Mouse (Mus musculus) kidney, postnatal 4 days (tissue): ENCODE data around the gene Plcl2.

Experiments
- DNase-seq, 2 experiments: peaks; one replicate each; pipeline ENCODE4 v3.0.0; 2021; ENCODE audit warnings: mixed read lengths in 2 of 2

Gene Plcl2

DNA sequence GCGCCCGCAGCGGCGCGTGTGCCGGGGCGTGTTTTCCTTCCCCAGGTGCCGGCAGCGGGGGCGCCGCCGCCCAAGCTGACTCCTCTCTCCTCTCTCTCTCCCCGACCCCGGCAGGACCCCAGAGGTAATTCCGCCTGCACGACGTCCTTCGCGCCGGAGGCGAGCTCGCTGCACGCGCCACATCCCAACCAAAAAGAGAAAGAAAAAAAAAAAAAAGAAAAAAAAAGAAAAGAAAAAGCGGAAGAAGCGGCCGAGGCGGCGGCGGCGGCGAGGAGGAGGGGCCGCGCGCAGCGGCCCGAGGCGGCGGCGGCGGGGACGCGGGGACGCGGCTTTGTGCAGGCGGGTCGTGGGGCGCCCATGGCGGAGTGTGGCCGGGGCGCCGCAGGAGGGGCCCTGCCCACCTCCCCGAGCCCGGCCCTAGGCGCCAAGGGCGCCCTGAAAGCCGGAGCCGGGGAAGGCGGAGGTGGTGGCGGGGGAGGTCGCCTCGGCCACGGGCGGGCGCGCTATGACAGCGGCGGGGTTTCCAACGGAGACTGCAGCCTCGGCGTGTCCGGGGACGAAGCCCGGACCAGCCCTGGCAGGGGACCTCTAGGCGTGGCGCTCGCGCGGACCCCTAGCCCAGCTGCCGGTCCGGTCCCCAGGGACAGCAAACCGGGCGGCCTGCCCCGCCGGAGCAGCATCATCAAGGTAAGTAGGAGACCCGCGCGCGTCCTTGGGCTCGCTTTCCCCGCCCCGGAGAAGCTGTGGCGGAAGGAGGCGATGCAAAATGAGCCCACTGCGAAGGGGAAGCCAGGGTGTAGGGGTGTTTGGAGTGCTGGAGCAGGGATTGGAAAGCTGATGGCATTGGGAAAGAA is at the start of gene Plcl2:
Gene Plcl2, plus strand, starts transcription at position 153 of the 854 bp plus-strand sequence.
- peak; percentile 63 to 77 for DNase-seq

DNA sequence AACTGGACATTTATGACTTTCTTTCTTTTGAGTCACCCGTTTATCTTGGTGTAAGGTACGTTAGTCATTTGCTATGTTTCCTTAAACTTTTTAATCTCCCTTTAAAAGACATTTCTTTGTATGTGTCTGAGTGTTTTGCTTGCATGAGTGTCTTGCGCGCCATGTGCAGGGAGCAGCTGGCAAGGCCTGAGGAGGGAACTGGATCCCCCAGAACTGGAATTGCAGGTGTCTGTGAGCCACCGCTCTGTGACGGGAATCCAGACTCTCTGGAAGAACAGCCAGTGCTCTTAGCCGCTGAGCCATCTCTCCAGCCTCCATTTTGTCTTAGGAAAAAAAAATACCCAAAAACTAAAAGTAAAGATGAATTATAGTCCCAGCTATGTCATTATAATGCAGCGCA is 48.9 kb upstream of the Plcl2 start:
- DNase-seq, result no peak

DNA sequence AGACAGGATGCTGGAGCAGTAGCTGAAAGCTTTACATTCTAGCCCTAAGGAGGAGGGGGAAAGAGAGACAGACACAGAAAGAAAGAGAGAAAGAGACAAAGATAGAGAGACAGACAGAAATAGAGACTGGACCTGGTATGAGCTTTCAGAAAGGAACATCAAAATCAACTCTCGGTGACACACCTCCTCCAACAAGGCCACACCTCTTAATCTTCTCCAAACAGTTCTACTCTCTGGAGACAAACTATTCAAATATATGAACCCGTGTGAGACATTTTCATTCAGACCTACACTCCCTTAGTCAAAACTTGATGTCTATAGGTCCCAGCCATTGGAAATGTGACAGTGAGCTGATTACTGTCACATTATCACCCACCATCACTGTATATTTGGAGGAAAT is 41.8 kb upstream of the Plcl2 start:
- DNase-seq, result no peak

DNA sequence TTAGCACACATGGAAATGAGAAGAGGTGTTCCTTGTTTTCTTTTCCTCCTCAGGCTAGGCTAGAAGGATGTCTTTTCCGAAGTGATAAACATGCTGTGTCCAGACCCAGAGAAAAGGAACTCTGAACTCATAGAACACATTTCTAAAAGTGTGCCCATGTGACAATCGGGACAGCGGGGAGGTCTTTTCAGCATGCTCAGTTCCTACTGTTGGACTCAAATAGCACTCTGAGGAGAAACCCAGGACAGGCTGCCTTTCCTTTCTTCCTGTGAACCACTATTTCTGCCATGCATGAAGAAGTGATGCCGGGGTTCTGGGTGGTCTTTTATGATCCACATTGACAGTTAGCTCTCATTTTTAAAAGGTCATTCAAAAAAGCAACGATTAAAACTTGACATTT is 40.1 kb upstream of the Plcl2 start:
- DNase-seq, result no peak

DNA sequence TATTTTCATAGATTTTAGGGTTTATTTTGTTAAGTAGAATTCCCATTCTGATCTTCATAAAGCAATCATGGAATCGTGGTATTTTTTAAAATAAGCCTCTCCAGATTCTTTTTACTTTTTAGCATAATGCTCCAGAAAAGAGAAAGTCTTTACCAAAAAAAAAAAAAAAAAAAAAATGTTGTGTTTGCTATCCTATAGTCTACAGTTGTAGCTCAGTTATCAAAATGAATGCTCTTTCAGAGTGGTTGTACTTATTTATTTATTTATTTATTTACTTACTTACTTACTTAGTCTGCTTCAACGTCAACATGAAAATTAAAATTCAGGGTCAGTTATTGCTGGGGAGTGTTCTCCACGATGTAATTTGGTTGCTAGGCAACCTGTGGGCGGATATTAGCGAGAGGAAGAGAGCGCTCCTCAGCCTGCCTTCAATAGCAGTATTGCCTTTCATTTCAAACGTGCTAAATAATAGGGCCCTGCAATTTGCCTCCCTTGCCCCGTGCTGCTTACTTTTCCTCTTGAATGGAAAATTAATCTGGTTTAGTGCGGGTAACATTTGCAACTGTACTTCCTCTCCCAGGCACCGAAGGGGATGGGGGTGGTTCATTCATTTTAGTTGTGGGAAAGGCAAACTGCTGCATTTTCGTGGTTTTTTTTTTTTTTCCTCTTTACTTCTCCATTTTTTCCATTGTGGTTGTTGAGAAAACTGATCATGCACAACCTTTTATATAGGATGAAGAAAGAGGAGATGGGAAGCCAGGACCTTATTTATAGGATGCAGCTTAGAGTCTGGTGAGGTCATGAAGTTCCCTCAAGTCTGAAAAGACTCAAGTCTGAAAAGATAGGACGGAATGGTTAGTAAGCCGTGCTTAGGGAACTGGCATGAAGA is 39.4 kb upstream of the Plcl2 start:
- peak; percentile 11 to 40 for DNase-seq

DNA sequence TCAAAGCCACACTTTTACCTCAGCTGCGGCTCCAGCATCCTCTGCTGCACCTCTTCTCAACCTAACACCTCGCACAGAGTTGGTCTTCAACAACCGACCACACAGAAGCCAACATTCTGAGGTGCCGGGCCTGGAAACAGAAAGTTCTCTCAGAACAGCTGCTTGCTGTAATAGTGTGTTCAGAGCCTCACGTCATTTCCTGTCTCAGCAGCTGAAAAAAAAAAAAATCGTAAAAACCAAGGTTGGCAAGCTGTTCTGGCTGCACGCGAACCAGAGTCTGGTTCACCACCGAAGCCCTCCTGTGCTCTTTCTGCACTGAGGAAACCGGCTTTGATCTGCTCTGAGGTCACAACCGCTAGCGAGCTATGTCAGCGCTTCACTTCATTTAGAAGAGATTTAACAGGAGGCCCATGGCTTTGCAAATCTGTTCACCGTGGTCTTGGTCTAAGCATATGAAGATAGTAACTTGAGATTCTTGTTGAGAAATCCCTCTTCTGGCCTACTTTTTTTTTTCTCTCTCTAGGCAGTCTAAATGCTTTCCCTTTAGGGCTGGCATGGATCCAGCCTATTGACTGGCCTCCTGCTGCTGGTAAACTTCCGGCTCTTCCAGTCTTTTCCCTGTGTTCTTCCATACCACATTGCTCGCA is 38.6 kb upstream of the Plcl2 start:
- peak; percentile 43 to 61 for DNase-seq

DNA sequence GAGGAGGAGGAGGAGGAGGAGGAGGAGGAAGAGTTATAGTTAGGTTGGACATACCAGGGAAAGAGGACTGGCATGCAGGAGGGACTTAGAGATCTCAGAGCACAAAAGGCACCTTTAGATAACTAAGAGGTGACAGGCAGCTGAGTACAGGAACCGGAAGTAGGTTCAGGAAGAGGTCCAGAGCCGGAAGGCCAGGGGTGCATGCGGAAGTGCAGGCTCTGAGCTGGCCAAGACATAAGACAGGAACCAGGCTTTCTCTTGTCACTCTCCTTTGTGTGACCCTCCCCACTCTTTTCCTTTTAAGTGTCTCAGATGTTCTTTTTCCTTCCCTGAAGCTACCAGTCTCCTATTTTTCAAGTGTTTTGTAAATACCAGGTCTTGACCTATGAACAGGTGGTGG is 38.0 kb upstream of the Plcl2 start:
- DNase-seq, result peak; percentile 25 to 56

DNA sequence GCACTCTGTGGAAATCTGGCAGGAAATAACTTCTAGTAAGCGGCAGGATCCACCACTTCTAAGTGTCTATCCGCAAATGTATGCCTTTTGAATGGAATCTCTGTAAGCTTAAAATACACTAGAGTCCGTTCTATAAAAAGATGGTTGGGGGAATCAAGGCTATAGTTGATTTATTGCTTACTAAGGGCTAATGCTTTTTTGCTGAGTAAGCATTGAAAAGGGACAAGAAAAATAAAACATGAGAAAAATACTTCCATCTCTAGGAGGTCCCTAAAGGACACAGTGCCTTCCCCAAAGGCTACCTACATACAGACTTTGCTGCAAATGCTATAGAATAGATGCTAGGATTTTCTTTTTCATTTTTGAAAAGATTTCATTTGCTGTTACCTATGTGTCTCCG is 31.9 kb upstream of the Plcl2 start:
- DNase-seq, result no peak

DNA sequence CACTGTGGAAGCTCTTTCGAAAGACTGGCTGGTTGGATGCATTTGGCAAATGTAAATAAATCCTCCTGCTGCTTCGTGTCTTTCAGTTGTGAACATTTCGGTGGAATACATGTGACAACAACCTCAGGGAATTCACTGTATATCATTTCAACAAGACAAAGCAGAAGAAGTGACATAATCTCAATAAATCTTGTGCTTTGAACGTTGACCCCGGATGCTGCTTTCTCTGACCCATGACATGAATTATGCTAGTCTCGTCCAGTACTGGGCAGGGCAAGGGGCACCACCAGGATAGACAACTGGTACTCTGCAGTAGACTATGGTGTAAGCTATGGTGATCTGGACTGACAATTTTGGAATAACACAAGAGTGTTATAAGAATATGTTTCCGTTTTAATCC is 28.3 kb upstream of the Plcl2 start:
- no peak for DNase-seq

DNA sequence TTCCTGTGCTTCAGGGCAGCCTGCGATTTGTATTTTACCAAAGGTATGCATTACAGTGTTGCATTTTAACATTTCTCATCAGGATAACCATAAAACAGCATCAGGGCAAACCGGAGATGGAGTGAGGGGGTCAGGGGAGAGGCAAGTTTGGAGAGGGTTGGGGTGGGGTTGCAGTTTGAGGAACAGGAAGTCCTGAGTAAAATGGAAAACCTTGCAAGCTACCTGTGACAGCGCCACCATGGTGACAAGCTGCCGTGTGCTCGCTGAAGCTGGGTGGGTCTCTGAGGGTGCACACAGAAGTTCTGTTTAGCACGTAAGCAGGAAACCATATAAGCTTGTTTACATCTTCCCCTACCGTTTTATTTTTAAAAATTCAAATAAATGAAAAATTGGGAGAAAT is 25.5 kb upstream of the Plcl2 start:
- no peak for DNase-seq

DNA sequence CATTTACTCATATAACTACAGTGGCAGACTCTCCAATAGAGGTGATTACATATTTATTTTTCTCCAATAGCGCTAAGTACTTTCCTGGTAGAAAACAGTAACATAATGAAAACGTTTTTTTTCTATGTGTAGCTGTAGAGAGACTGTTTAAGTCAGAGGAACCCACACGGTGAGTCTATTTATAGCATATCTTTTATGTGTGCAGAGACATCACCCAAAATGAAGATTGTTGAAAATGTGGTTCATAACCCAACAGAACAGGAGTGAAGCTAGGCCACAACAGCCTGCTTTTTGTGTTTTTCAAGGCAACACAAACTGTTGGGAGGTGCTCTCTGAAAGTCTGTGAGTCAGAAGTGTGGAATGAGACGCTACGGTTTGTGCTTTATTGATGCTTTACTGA is 24.2 kb upstream of the Plcl2 start:
- no peak for DNase-seq

DNA sequence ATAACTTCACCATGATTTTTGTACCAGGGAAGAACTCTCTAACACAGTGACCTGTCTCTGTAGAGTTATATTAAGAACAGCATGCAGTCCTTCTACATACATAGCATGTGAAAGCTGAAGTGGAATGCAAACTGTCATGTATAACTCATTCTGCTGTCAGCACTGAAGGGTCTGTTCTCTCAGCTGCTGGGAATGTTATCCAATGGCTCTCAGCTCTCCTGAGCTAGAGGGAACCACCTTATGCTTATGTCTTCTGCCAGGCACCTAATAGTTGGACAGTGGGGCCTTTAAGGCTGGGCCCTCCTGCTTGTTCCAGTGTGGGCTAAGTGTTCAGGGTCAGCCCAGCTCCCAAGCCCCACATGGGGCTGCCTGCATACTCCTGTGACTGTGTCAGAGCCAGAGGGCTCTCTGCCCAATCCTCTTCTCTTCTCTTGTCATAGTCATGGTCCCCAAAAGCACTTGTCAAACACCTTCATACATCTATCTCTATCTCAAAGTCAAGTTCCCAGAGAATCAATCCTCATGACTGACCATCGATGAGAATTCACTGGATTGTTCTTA is 22.1 kb upstream of the Plcl2 start:
- no peak for DNase-seq

DNA sequence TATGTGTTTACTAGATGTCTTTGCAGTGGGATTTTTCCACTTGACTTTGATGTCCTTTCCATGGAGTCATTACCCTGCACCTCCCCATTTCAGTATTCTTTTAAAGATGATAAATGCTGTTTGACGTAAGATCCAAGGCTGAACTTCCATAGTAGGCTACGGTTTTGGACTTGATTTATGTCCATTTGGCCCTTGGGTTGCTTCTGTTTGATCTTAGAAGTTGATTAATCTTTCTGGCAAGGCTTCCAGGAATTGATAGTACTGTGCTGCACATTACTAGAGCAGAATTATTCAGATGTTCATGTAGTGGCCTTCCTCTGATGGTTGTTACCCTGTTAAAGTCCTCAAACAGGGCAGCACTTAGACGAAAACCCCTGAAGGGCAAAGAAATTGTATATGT is 21.5 kb upstream of the Plcl2 start:
- DNase-seq, result no peak

DNA sequence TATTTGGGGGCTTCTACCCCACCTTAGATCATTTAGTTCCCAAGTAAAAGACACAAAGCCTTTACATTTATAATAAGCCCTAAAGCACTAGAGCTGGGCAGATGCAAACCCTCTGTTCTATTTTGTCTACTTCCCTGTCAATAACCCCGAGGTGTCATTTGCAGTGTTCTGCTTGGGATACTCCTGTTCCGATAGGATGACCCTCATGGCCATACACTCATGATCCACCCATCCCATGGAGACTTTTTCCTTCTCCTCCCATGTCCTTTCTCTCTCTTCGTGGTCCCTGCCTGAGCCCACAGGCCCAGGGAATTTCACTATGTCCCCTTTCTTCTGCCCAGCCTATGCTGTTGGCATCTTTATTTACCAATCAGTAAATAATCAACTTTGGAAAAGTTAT is 20.8 kb upstream of the Plcl2 start:
- no peak for DNase-seq

DNA sequence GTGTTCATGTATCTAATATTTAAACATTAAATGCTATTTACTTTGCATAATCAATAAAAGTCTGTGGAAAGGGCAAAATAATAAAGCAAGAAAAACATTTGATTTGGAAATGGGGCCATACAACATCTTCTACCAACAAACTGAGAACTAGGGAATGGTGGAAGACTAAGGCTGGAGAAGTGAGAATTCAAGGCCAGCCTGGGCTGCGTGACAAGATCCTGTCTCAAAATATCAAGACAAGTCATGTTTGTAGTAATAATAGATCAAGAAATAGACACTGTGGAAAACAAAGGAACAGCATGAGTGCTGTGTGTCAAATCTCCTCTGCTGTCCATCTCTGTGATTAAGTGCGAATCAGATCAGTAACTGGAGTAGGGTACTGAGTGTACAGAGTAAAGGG is 20.3 kb upstream of the Plcl2 start:
- DNase-seq, result no peak

DNA sequence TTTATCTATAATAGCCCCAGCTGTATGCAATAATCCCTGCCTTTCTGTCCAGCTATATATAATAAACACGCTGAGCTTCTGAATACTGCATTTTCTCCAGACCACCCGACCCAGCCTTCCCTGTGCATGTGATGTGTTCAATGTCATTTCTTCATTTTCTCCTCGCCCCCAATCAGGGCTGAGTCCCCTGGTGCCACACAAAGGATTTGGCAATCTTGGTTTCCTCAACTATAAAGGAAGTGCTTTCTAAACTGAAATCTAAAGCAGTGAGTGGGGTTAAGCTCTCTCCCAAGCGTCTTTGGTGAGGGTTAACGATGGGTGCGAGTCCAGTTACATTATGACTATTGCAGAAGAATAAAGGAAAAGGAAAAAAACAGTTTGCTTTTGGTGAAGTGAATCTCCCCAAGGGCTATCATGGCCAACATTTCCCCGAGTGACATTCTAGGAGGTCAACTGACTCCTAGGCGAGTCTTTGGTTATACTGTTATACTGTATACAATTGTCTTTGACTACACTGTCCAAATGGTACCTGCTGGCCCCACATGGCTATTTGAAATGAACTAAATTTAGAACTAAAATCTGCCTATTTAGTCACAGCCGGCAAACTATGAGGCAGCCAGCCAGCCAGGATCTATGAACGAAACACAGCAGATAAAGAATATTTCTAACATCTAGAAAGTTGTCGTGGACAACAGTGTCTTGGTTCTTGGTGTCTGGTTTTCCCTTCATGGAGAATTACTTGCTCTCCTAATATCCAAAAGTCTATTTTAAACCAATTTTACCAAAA is 18.4 kb upstream of the Plcl2 start:
- no peak for DNase-seq

DNA sequence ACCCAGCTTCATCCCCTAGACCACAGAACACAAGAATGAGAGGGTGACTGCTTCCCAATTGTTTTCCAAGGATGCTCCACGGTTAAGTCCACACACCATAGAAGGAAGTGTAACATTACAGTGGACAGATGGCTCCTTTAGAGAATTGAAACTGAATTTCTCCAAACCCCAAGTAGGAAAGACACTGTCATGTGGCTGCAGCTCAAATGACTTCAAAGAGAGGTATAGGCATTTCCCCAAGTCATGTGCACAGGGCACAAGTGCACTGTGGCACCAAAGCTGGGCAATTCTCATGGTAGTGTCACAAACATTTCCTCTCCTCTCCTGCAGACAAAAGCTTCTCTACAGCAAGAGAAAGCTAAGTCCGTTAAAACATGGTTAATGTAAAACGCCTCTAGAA is 17.7 kb upstream of the Plcl2 start:
- no peak for DNase-seq

DNA sequence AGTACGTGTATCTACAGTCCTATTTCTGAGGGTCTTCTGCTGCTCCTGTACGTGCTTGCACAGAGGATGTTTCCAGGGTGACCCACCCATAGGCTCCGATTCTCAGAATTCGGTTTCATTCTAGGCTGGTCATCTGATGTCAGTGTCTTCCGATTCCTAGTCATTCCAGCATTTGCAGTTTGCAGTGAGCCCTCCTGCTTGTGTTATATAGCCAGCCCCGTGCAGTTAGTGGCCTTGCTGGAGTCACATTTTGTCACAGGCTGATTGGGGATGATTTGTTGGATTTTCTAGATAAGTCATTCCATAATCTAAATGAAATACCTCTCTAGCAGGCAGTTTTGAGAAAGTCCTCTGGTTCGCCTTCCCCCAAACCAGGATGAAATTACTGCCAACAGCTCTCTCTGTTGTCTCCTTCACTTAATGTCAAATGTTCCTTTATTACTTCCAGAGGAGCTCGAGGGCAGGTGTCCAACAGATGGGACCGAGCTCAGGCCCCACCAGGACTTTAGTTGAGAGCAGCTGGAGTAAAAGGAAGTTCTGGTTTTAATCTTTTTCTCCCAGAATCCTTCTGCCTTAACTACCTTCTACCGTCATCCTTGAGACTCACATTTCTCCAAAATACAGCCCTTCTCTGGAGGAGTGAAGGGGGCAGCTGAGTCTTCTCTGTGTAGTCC is 13.8 kb upstream of the Plcl2 start:
- no peak for DNase-seq

DNA sequence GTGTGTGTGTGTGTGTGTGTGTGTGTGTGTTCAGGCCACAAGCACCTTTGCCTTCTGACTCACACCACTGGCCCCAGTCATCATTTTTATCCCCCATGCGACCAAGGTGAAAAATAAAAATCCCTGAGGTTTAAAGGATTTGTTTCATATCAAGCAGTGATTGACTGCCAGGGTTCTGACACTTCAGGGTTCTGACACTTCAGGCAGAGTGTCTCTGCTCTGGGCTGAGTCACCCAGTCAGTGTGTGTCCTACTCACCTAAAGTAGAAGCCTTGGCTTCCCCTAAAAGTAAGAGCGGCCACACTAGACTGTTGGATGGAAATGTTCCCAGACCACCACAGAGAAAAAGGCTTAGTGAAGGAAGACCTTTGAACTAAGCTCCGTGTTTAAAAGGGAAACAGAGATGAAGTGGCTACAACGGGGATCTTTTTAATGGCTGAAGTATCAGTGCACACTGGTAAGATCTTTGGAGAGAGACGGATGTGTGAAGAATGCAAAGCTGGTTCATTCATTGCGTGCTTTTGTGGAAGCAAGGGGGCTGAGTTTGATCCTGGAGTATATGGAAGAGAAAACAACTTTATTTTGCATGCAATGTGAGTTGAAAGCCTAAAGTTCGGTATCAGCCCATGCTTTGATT is 11.0 kb upstream of the Plcl2 start:
- no peak for DNase-seq

DNA sequence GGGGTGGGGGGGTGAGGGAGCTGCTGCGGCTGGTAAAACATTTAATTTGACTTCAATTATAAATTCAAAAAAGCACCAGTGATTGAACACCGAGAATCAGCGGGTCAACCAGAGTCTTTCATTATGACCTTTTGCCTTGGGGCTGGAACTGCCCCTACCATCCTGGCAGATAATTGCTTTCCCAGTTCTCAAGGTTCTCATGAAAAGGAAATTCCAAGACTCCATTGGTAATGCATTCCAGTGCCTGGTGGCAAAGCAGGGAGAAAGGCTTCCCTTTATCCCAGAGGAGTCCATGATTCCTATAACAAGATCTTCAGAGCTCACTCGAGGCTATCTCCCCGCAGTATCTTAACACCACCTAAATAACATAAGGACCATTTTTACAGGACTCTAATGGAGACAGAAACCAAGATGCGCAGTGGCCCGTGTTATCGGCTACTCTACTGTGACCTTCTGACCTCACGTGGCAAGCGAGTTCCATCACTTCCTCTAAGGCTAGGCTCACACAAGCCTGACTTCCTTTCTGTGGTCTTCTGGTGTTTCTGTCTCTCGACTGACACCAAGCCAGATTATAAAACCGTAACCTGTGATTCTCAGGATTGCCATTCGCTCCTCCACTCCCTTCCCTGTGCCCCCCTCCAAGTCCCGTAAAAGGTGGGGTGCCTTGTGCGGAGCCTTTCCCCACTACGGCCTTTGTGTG is 10.0 kb upstream of the Plcl2 start:
- DNase-seq, result no peak

DNA sequence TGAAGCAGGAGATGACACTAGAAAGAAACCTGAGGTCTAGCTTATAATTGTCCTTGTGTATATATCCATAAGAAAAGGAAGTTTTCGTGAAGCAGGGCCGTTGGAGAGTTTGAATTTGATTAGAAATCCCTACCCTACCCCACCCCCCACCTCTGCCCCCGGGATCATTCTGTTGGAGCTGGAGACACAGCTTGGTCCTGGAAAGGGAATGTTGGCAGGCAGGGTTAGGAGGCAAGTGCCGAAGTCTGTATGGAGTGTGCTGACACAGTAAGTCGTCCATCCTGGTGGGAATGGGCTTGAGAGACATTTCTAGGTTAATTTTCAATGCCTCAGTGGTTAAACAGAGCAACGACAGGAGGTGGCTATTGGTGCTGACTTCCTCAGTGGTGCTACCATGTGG is 8.4 kb upstream of the Plcl2 start:
- DNase-seq, result no peak
